Mouse (Mus musculus) heart, adult 2 months (tissue): Measurements from ENCODE around the gene Hacd2. TPM values are rescaled to one million over a fixed set of nuclear protein-coding genes. Genes with fewer than 3 reads are reported as not detected.

Experiments
- DNase-seq, 2 experiments: peaks; one replicate each; pipeline ENCODE4 v3.0.0; 2021
- H3K27ac ChIP-seq: fragments of 200-600 bp; 2 replicates; pipeline ENCODE4 v1.8.1; 2022
- H3K27me3 ChIP-seq: fragments of 200-500 bp; 2 replicates; pipeline ENCODE4 v1.6.1; 2012; ENCODE audit warnings: mild to moderate bottlenecking, low read length, inconsistent platforms, mixed read lengths; ENCODE audit not compliant: control insufficient read depth, insufficient read depth
- H3K36me3 ChIP-seq: fragments of 200-500 bp; 2 replicates; pipeline ENCODE4 v1.6.1; 2012; ENCODE audit warnings: low read length, inconsistent platforms; ENCODE audit not compliant: control insufficient read depth, insufficient read depth
- H3K4me1 ChIP-seq: fragments of 200-500 bp; 2 replicates; pipeline ENCODE4 v1.6.1; 2011; ENCODE audit warnings: low read length; ENCODE audit not compliant: control insufficient read depth, insufficient read depth
- H3K4me3 ChIP-seq: fragments of 200-600 bp; 2 replicates; pipeline ENCODE4 v1.8.1; 2022
- H3K79me2 ChIP-seq: fragments of 200-500 bp; replicated peaks from 2 replicates; pipeline ENCODE4 v1.6.1; 2012; ENCODE audit warnings: mild to moderate bottlenecking, inconsistent platforms, low read length, moderate library complexity, mixed read lengths; ENCODE audit not compliant: control insufficient read depth, insufficient read depth
- H3K9ac ChIP-seq: fragments of 200-500 bp; 2 replicates; pipeline ENCODE4 v1.6.1; 2012; ENCODE audit warnings: low read depth, mild to moderate bottlenecking, control low read depth, inconsistent platforms, low read length, mixed read lengths
- CTCF ChIP-seq: fragments of 200-600 bp; IDR thresholded peaks from 2 replicates; pipeline ENCODE4 v1.8.1; 2022; ENCODE audit warnings: antibody characterized with exemption, mild to moderate bottlenecking, moderate library complexity
- EP300 ChIP-seq: fragments of 200-500 bp; IDR thresholded peaks from 2 replicates; pipeline ENCODE4 v1.6.1; 2011; ENCODE audit warnings: low read depth, low read length, control low read depth; ENCODE audit not compliant: insufficient read depth
- POLR2A ChIP-seq: fragments of 200-500 bp; IDR thresholded peaks from 2 replicates; pipeline ENCODE4 v1.6.1; 2011; ENCODE audit warnings: mild to moderate bottlenecking, low read depth, low read length, control low read depth; ENCODE audit not compliant: insufficient read depth
- WGBS: fragments of 180-500 bp; shearing (Covaris S2); methylation state at CpG from one replicate; pipeline ENCODE4 v1.1.7; 2018; 5-methylcytosine and 5-hydroxymethylcytosine counted together
- intact Hi-C: fragments of 180-260 bp; cut with DNase I; formaldehyde crosslinking; loops from one replicate; pipeline ENCODE4 v1.15.1; 2025
- long read RNA-seq: library from polyadenylated mRNA; stranded (forward); transcript quantifications from one replicate; pipeline ENCODE4 v2.0.0, GENCODE M21; 2021
- polyA plus RNA-seq: library from polyadenylated mRNA; depleted of rRNA; stranded (reverse); fragments of >200 nt; gene quantifications from 2 replicates; pipeline ENCODE4 v1.2.3, GENCODE M21; 2012; rRNA removed
- total RNA-seq, 2 experiments: library from RNA; stranded (reverse); gene quantifications; 2 replicates each; pipeline ENCODE4 v1.2.3; 2021

Gene Hacd2
- total RNA-seq (10 to 100 TPM in 1 of 2 experiments, 1 to 10 TPM in 1; 7.2 to 12.4 TPM), polyA plus RNA-seq (13.2 and 17.0 TPM in 2 replicates)
- long read RNA-seq, partial matches to known transcripts: 0 of 1 reads
- long read RNA-seq, other reads (novel, unspliced or antisense): 1 of 1 reads

DNA sequence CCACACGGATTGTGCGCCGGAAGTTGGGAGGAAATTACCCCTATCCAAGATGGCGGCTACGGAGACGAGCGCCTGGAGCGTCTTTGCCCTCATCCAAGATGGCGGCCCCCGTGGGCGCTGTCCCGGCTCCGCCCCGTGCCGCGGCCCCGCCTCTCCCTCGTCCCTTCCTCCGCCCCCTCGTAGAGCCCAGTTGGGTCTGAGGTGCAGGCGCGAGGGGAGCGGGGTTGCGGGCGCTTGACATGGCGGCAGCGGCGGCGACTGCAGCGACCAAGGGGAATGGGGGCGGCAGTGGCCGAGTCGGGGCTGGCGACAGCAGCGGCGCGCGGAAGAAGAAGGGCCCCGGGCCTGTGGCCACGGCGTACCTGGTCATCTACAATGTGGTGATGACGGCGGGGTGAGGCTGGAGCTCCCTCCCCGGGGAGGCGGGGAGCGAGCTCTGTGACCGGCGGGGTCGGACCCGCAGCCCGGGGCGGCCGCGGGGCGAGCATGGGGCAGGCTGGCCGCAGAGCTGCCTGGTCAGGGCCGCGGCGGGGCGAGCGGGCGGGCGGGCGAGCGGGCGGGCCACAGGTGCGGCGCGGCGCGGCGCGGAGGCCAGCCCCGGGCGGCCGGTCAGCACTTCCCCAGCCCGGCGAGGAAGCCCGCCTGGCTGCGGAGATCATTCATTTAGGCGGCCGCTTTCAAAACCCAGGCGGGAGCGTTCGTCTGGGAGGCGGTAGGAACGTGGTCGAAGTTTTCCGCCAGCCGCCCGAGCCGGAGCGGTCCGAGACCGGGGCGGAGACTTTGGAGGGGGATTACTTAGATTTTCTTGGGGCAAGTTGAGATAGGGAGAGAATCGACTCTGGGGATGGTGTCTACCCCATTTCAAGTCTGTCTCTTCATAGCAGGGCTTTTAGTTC is at the start of gene Hacd2:
Gene Hacd2 (plus strand): TSS at position 187 of the 896 bp plus-strand sequence.
- under 1% methylated on average over 91 of the region's 97 CpGs for WGBS
- Histone ChIP-seq H3K4me1 (no peaks in the 10 kb centered on the region), H3K36me3 (no peaks in the 10 kb centered on the region), H3K27me3 (no peaks in the 10 kb centered on the region), H3K27ac (peak within 1 kb of the TSS; percentile 81), H3K4me3 (peak within 1 kb of the TSS; percentile 97), H3K9ac (peak within 1 kb of the TSS; percentile 97), H3K79me2 (no peaks in the 10 kb centered on the region)
- intact Hi-C loops: loop anchor here (10.0 kb wide), 1 partner anchor 1838 kb away; the partner anchor contains the start of gene Osbpl11
- peak; percentile 96 to 97 for DNase-seq
- TF ChIP-seq CTCF (no peak), POLR2A (peak; percentile 78)

DNA sequence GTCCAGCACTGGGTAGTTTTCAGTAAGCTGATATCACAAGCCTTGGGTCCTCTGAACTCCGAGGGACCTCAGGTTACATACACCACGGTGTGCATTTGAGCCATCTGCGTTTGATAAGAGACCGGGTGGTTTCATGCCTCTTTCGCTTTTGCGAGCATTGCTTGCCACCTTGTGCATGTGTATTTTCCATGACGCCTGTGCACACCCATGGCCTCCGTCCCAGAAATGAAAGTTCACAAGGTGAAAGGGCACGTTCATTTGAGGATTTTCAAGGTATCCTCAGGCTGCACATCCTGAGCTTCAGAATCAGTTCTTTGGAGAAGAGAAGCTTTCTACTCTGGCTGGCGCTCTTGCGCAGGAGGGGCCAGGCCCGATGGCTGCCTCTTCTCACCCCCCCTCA is 49.8 kb upstream of the Hacd2 start:
- Histone ChIP-seq H3K79me2 (no peaks in the 10 kb centered on the region), H3K36me3 (no peaks in the 10 kb centered on the region)

GRCm38 (mm10) chr16:34975544-34975943 is 46.7 kb upstream of the Hacd2 start:
- no peak for DNase-seq
- intact Hi-C loops: no loop called here
- Histone ChIP-seq H3K27me3 (no peaks in the 10 kb centered on the region), H3K27ac (no peak overlapping the region), H3K79me2 (no peaks in the 10 kb centered on the region), H3K36me3 (no peaks in the 10 kb centered on the region), H3K9ac (no peak overlapping the region), H3K4me3 (no peak overlapping the region), H3K4me1 (no peaks in the 10 kb centered on the region)
- TF ChIP-seq CTCF (peak; percentile 59), EP300 (no peak)
- WGBS: 32% methylated on average over 2 of the region's 2 CpGs

More for the DNA sequence above, 49.8 kb upstream of the Hacd2 start:
- no peaks in the 10 kb centered on the region for H3K4me1 ChIP-seq
- WGBS: 88% methylated on average over 12 of the region's 12 CpGs
- H3K4me3 ChIP-seq: no peak overlapping the region
- no peaks in the 10 kb centered on the region for H3K27me3 ChIP-seq
- no peak overlapping the region for H3K9ac ChIP-seq
- H3K27ac ChIP-seq: no peak overlapping the region
- intact Hi-C loops: no loop called here
- TF ChIP-seq EP300: no peak
- TF ChIP-seq POLR2A: no peak
- TF ChIP-seq CTCF: no peak
- no peak for DNase-seq

DNA sequence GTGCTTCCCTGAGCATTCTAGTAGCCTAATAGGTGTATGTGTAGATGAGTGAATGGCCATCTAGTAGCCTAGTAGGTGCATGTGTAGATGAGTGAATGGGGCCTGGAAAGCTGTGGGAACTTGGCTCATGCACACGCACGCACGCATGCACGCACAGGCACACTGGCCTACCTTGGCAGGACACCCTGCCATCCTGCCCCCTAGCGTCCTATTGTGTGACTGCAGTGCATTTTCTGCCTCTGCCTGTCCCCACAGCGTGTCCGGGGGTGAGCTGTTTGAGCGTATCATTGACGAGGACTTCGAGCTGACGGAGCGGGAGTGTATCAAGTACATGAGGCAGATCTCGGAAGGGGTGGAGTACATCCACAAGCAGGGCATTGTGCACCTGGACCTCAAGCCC is 45.6 kb upstream of the Hacd2 start:
- no peak for DNase-seq
- no peaks in the 10 kb centered on the region for H3K36me3 ChIP-seq
- no peak overlapping the region for H3K4me3 ChIP-seq
- TF ChIP-seq EP300 (no peak), POLR2A (no peak), CTCF (peak; percentile 59)
- intact Hi-C loops: no loop called here
- no peak overlapping the region for H3K9ac ChIP-seq
- no peaks in the 10 kb centered on the region for H3K27me3 ChIP-seq
- H3K27ac ChIP-seq: no peak overlapping the region
- 85% methylated on average over 13 of the region's 13 CpGs for WGBS
- H3K79me2 ChIP-seq: no peaks in the 10 kb centered on the region
- H3K4me1 ChIP-seq: no peaks in the 10 kb centered on the region

GRCm38 (mm10) chr16:34978018-34978417 is 44.2 kb upstream of the Hacd2 start:
- Histone ChIP-seq H3K9ac (no peak overlapping the region), H3K36me3 (no peaks in the 10 kb centered on the region), H3K27ac (no peak overlapping the region), H3K4me3 (no peak overlapping the region), H3K27me3 (no peaks in the 10 kb centered on the region), H3K79me2 (no peaks in the 10 kb centered on the region), H3K4me1 (no peaks in the 10 kb centered on the region)
- TF ChIP-seq EP300: no peak
- TF ChIP-seq POLR2A: no peak
- no peak for TF ChIP-seq CTCF
- 90% methylated on average over 7 of the region's 7 CpGs for WGBS
- DNase-seq: no peak
- intact Hi-C loops: no loop called here

DNA sequence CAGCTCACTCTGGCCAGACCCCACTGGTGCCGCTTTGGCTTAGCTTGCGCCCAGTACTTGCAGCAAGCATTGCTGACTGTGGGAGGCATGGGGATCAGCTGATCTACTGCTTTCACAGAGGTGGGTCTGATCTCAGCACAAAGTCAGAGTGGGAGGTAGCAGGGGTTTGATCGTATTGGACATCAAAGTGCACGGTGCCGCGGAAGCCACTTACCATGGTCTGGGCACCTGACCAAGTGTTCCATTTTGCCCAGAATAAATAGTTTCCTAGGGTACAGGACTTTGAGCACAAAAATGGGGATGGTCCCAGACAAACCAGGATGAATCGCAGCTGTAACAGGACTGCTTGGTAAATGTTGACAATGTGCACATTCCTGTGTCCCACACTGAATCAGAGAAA is 41.2 kb upstream of the Hacd2 start:
- no peak for DNase-seq
- H3K36me3 ChIP-seq: no peaks in the 10 kb centered on the region
- no peak for TF ChIP-seq POLR2A
- TF ChIP-seq EP300: no peak
- TF ChIP-seq CTCF: no peak
- WGBS: 78% methylated on average over 7 of the region's 7 CpGs
- no peaks in the 10 kb centered on the region for H3K4me1 ChIP-seq
- H3K4me3 ChIP-seq: no peak overlapping the region
- H3K27me3 ChIP-seq: no peaks in the 10 kb centered on the region
- intact Hi-C loops: no loop called here
- no peaks in the 10 kb centered on the region for H3K79me2 ChIP-seq
- no peak overlapping the region for H3K27ac ChIP-seq
- H3K9ac ChIP-seq: no peak overlapping the region
